Mouse (Mus musculus) neural tube, embryonic 12.5 days (tissue): ENCODE data around the gene Col4a6. TPM values are rescaled to one million over a fixed set of nuclear protein-coding genes. Genes with fewer than 3 reads are reported as not detected.

Experiments used
- ATAC-seq: fragments of 200-750 bp; cut with Nextera tagmentation; 2 replicates; pipeline ENCODE4 v1.8.0; 2017; ENCODE audit warnings: low read depth, mild to moderate bottlenecking, moderate TSS enrichment, moderate library complexity; ENCODE audit not compliant: low FRiP score
- H3K27ac ChIP-seq: fragments of 300-500 bp; sonication (generic); 2 replicates; pipeline ENCODE4 v1.5.1; 2016
- H3K27me3 ChIP-seq: fragments of 300-500 bp; sonication (generic); replicated peaks from 2 replicates; pipeline ENCODE4 v1.6.1; 2016; ENCODE audit warnings: mild to moderate bottlenecking
- H3K36me3 ChIP-seq: fragments of 300-500 bp; sonication (generic); 2 replicates; pipeline ENCODE4 v1.6.1; 2016; ENCODE audit warnings: mild to moderate bottlenecking
- H3K4me1 ChIP-seq: fragments of 300-500 bp; sonication (generic); 2 replicates; pipeline ENCODE4 v1.6.1; 2016
- H3K4me2 ChIP-seq: fragments of 300-500 bp; sonication (generic); replicated peaks from 2 replicates; pipeline ENCODE4 v1.6.1; 2016; ENCODE audit warnings: mild to moderate bottlenecking
- H3K4me3 ChIP-seq: fragments of 300-500 bp; sonication (generic); 2 replicates; pipeline ENCODE4 v1.5.1; 2016
- H3K9ac ChIP-seq: fragments of 300-500 bp; sonication (generic); 2 replicates; pipeline ENCODE4 v1.6.1; 2016; ENCODE audit warnings: mild to moderate bottlenecking
- H3K9me3 ChIP-seq: fragments of 300-500 bp; sonication (generic); 2 replicates; pipeline ENCODE4 v1.6.1; 2016; ENCODE audit warnings: mild to moderate bottlenecking
- WGBS: fragments of 180-500 bp; shearing (Covaris S2); methylation state at CpG from one replicate; pipeline ENCODE4 v1.1.7; 2016; 5-methylcytosine and 5-hydroxymethylcytosine counted together
- polyA plus RNA-seq: library from polyadenylated mRNA; unstranded; fragments of >200 nt; fragmentation: Nextera tagmentation; extraction: Ambion mirVana; gene quantifications from 2 replicates; pipeline ENCODE4 v1.2.1, GENCODE M21; 2016

Col4a6 gene
- polyA plus RNA-seq, 1 experiment from 2014 or later = 3.2 TPM

DNA sequence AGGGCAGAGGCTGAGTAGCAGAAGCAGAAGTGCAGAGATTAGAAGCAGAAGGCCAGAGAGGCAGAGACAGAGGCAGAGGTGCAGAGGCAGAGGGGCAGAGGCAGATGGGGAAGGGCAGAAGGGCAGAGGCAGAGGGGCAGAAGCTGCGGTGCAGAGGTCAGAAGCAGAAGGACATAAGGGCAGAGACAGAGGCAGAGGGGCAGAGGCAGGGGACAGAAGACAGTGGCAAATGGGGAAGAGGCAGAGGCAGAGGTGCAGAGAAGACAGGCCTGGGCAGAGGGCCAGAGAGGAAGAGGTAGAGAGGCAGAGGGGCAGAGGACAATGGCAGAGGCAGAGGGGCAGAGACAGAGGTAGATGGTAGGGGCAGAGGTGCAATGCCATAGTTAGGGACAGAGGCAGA, 324.2 kb downstream of the Col4a6 start:
- Histone ChIP-seq H3K9me3 (no peaks in the 10 kb centered on the region), H3K9ac (no peak overlapping the region), H3K4me2 (no peak overlapping the region), H3K4me3 (no peak overlapping the region), H3K4me1 (0 out of 2 replicates have a peak, but pooled peaks cover 4% of the 10 kb centered on the region), H3K27ac (no peak overlapping the region), H3K27me3 (peaks cover 21% of the 10 kb centered on the region), H3K36me3 (no peaks in the 10 kb centered on the region)
- 60% methylated on average over 1 of the region's 1 CpGs for WGBS
- ATAC-seq = no peak

Other genes starting within 250 kb of the Col4a6 start
- 14.1 and 17.1 TPM in 2 replicates for gene Col4a5, start 1.3 kb upstream of the Col4a6 start, polyA plus RNA-seq